Mouse (Mus musculus) left cerebral cortex, postnatal 14 days (tissue): ENCODE results near the gene Fkbp5. TPM values are rescaled to one million over a fixed set of nuclear protein-coding genes. Genes with fewer than 3 reads are reported as not detected.
A peak's percentile ranks its signal among the peaks of the same experiment; 100 is the strongest.
"Not testable (repeated sequence)": the region's sequence is repeated elsewhere in the genome, so short reads cannot be mapped to it uniquely, and the experiment has no call there.

Source experiments
- DNase-seq, 2 experiments: peaks; one replicate each; pipeline ENCODE4 v3.0.0; 2021 to 2022; ENCODE audit warnings: low spot score in 2 of 2, mixed read lengths in 1 of 2
- intact Hi-C: fragments of 180-260 bp; cut with DNase I; formaldehyde crosslinking; loops from one replicate; pipeline ENCODE4 v1.15.1; 2025
- long read RNA-seq, 2 experiments: library from polyadenylated mRNA; stranded (forward); transcript quantifications; one replicate each; pipeline ENCODE4 v2.0.0; 2021
- total RNA-seq, 2 experiments: library from RNA; stranded (reverse); gene quantifications; 2 replicates each; pipeline ENCODE4 v1.2.3; 2021

Fkbp5 gene
- 10 to 100 TPM; 29.0 to 52.6 TPM for total RNA-seq
- long read RNA-seq, experiment 1, transcript Fkbp5-201 (11 exons, 3,543 nt), result major isoform, 6 of 12 reads
- long read RNA-seq, experiment 1, partial matches to known transcripts, result 1 of 12 reads
- long read RNA-seq, experiment 1, other reads (novel, unspliced or antisense), result 5 of 12 reads
- long read RNA-seq, experiment 2, partial matches to known transcripts, result 0 of 2 reads
- long read RNA-seq, experiment 2, other reads (novel, unspliced or antisense), result 1 of 2 reads

GRCm38 (mm10) chr17:28517441-28517955, at the start of gene Fkbp5:
Gene Fkbp5 (minus strand): TSS chr17:28517527.
- intact Hi-C loops, result no loop called here
- peak; percentile 53 to 80 for DNase-seq

GRCm38 (mm10) chr17:28565181-28565580, 47.9 kb upstream of the Fkbp5 start:
- DNase-seq, result no peak
- intact Hi-C loops, result no loop called here

GRCm38 (mm10) chr17:28561613-28562012, 44.3 kb upstream of the Fkbp5 start:
- DNase-seq, result no peak
- intact Hi-C loops, result no loop called here

- intact Hi-C loops, result no loop called here
- DNase-seq, result no peak
These were observed 43.3 kb upstream of the Fkbp5 start, which contains the start of gene Clps for GRCm38 (mm10) chr17:28560598-28560997. Gene Clps (minus strand): TSS chr17:28560766.

GRCm38 (mm10) chr17:28557772-28558171, 40.4 kb upstream of the Fkbp5 start:
- DNase-seq, result no peak
- intact Hi-C loops, result no loop called here

- DNase-seq, result no peak
- intact Hi-C loops, result no loop called here
These were observed 39.5 kb upstream of the Fkbp5 start for GRCm38 (mm10) chr17:28556635-28557396.

- intact Hi-C loops, DNase-seq: not testable (repeated sequence)
These were observed 36.7 kb upstream of the Fkbp5 start for GRCm38 (mm10) chr17:28554021-28554420.

GRCm38 (mm10) chr17:28553040-28553793, 35.9 kb upstream of the Fkbp5 start:
- intact Hi-C loops, result no loop called here
- peak; percentile 74 to 90 for DNase-seq

GRCm38 (mm10) chr17:28549111-28549510, 31.8 kb upstream of the Fkbp5 start, which contains the start of gene Clpsl2:
Gene Clpsl2 (plus strand): TSS chr17:28549411.
- intact Hi-C loops, result no loop called here
- no peak for DNase-seq

- intact Hi-C loops, result no loop called here
These were observed 31.2 kb upstream of the Fkbp5 start for GRCm38 (mm10) chr17:28548550-28548949.

GRCm38 (mm10) chr17:28546925-28547324, 29.6 kb upstream of the Fkbp5 start:
- no peak for DNase-seq
- intact Hi-C loops, result no loop called here

More at GRCm38 (mm10) chr17:28548550-28548949, 31.2 kb upstream of the Fkbp5 start:
- DNase-seq, result no peak

GRCm38 (mm10) chr17:28537881-28538280, 20.6 kb upstream of the Fkbp5 start:
- intact Hi-C loops, result no loop called here
- no peak for DNase-seq

GRCm38 (mm10) chr17:28533327-28533726, 16.0 kb upstream of the Fkbp5 start:
- intact Hi-C loops, result no loop called here
- DNase-seq, result no peak

GRCm38 (mm10) chr17:28532557-28532956, 15.2 kb upstream of the Fkbp5 start:
- intact Hi-C loops, result no loop called here
- no peak for DNase-seq

GRCm38 (mm10) chr17:28531946-28532345, 14.6 kb upstream of the Fkbp5 start:
- no peak for DNase-seq
- intact Hi-C loops, result no loop called here

GRCm38 (mm10) chr17:28530506-28530905, 13.2 kb upstream of the Fkbp5 start, which contains the start of gene Armc12:
Gene Armc12 (plus strand): TSS chr17:28530806.
- intact Hi-C loops, result no loop called here
- DNase-seq, result no peak

- intact Hi-C loops, result loop anchor here (10.0 kb wide), 1 partner anchor 204 kb away; the partner anchor contains the start of gene Rpl10a
- DNase-seq, result no peak
These were observed 11.8 kb upstream of the Fkbp5 start for GRCm38 (mm10) chr17:28529116-28529515.

GRCm38 (mm10) chr17:28528043-28528351, 10.7 kb upstream of the Fkbp5 start:
- intact Hi-C loops, result loop anchor here (1.0 to 10.0 kb wide), 3 partner anchors 121 to 203 kb away; partner anchors contain the start of gene Rpl10a
- DNase-seq, result peak; percentile 92 to 93

- intact Hi-C loops, result loop anchor here (1.0 to 10.0 kb wide), 3 partner anchors 120 to 203 kb away; partner anchors contain the start of gene Rpl10a
- no peak for DNase-seq
These were observed 10.1 kb upstream of the Fkbp5 start for GRCm38 (mm10) chr17:28527184-28528042.
